Mouse (Mus musculus): ENCODE measurements around the gene Gm20388. TPM values are rescaled to one million over a fixed set of nuclear protein-coding genes. Genes with fewer than 3 reads are reported as not detected.

The Gm20388 gene
- polyA plus RNA-seq, 1 experiment from 2014 or later, result not detected

GRCm38 (mm10) chr8:124348087-124348486, 4437.4 kb downstream of the Gm20388 start:
- ATAC-seq (ENCODE audit: insufficient number of reproducible peaks, low FRiP score, low TSS enrichment, low read depth) (no peak), DNase-seq (ENCODE audit: low spot score) (no peak)
- no peaks in the 10 kb centered on the region for H3K36me3 ChIP-seq (ENCODE audit: control insufficient read depth, insufficient read depth, low read length)
- 0 out of 2 replicates have a peak overlapping the region, but pooled peaks have one; percentile 14 for H3K27ac ChIP-seq (replicated peaks; ENCODE audit: low read depth, low read length)
- H3K4me2 ChIP-seq (ENCODE audit: low read depth, severe bottlenecking), result no peak overlapping the region
- H3K4me3 ChIP-seq (ENCODE audit: low read depth, low read length), result no peak overlapping the region
- H3K27me3 ChIP-seq (ENCODE audit: control insufficient read depth, insufficient read depth, low read length), result no peaks in the 10 kb centered on the region
- H3K4me1 ChIP-seq (ENCODE audit: control insufficient read depth, insufficient read depth, low read length), result no peaks in the 10 kb centered on the region
- no peak overlapping the region for H3K9ac ChIP-seq (ENCODE audit: low read length)
- H3K9me3 ChIP-seq (ENCODE audit: control insufficient read depth, low read length), result no peaks in the 10 kb centered on the region
- 75% methylated on average over 1 of the region's 1 CpGs for WGBS

GRCm38 (mm10) chr8:124349663-124350062, 4439.0 kb downstream of the Gm20388 start:
- H3K27ac ChIP-seq (replicated peaks; ENCODE audit: low read depth, low read length), result no peak overlapping the region
- no peaks in the 10 kb centered on the region for H3K27me3 ChIP-seq (ENCODE audit: control insufficient read depth, insufficient read depth, low read length)
- H3K36me3 ChIP-seq (ENCODE audit: control insufficient read depth, insufficient read depth, low read length), result no peaks in the 10 kb centered on the region
- H3K4me2 ChIP-seq (ENCODE audit: low read depth, severe bottlenecking), result no peak overlapping the region
- H3K9me3 ChIP-seq (ENCODE audit: control insufficient read depth, low read length), result no peaks in the 10 kb centered on the region
- no peaks in the 10 kb centered on the region for H3K4me1 ChIP-seq (ENCODE audit: control insufficient read depth, insufficient read depth, low read length)
- DNase-seq (ENCODE audit: low spot score) (peak; percentile 91), ATAC-seq (ENCODE audit: insufficient number of reproducible peaks, low FRiP score, low TSS enrichment, low read depth) (no peak)
- H3K4me3 ChIP-seq (ENCODE audit: low read depth, low read length), result no peak overlapping the region
- WGBS, result 42% methylated on average over 7 of the region's 7 CpGs
- no peak overlapping the region for H3K9ac ChIP-seq (ENCODE audit: low read length)

DNA sequence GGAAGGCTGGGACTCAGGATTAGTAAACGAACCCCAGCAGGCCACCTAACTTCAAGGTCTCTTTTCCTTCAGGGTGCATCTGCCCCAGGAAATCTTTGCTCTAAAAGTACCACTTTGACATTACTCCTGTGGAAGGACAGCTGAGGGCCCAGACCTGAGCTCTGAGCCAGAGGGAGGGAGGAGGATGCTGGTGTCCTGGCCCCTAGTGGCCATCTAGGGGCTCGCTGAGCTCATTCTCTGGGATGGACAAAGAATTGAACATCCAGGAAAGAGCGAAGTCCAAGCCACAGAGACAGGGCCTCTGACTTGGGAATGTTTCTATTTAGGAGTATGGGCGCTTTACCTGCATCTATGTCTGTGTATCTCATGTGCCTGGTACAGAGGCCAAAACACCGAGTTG, 4441.0 kb downstream of the Gm20388 start:
- Histone ChIP-seq H3K36me3 (ENCODE audit: control insufficient read depth, insufficient read depth, low read length) (no peaks in the 10 kb centered on the region), H3K4me2 (ENCODE audit: low read depth, severe bottlenecking) (no peak overlapping the region), H3K9ac (ENCODE audit: low read length) (no peak overlapping the region), H3K27me3 (ENCODE audit: control insufficient read depth, insufficient read depth, low read length) (no peaks in the 10 kb centered on the region), H3K4me3 (ENCODE audit: low read depth, low read length) (no peak overlapping the region), H3K27ac (replicated peaks; ENCODE audit: low read depth, low read length) (no peak overlapping the region), H3K9me3 (ENCODE audit: control insufficient read depth, low read length) (no peaks in the 10 kb centered on the region), H3K4me1 (ENCODE audit: control insufficient read depth, insufficient read depth, low read length) (no peaks in the 10 kb centered on the region)
- DNase-seq (ENCODE audit: low spot score), result no peak
- 60% methylated on average over 5 of the region's 5 CpGs for WGBS
- ATAC-seq (ENCODE audit: insufficient number of reproducible peaks, low FRiP score, low TSS enrichment, low read depth), result no peak

GRCm38 (mm10) chr8:124360911-124361310, 4450.3 kb downstream of the Gm20388 start:
- H3K27me3 ChIP-seq (ENCODE audit: control insufficient read depth, insufficient read depth, low read length), result no peaks in the 10 kb centered on the region
- H3K27ac ChIP-seq (replicated peaks; ENCODE audit: low read depth, low read length), result no peak overlapping the region
- no peak overlapping the region for H3K9ac ChIP-seq (ENCODE audit: low read length)
- no peak for DNase-seq (ENCODE audit: low spot score)
- no peaks in the 10 kb centered on the region for H3K9me3 ChIP-seq (ENCODE audit: control insufficient read depth, low read length)
- no peak for ATAC-seq (ENCODE audit: insufficient number of reproducible peaks, low FRiP score, low TSS enrichment, low read depth)
- 79% methylated on average over 3 of the region's 3 CpGs for WGBS
- H3K36me3 ChIP-seq (ENCODE audit: control insufficient read depth, insufficient read depth, low read length), result no peaks in the 10 kb centered on the region
- H3K4me2 ChIP-seq (ENCODE audit: low read depth, severe bottlenecking), result no peak overlapping the region
- H3K4me3 ChIP-seq (ENCODE audit: low read depth, low read length), result no peak overlapping the region
- no peaks in the 10 kb centered on the region for H3K4me1 ChIP-seq (ENCODE audit: control insufficient read depth, insufficient read depth, low read length)

GRCm38 (mm10) chr8:124361773-124362427, 4451.3 kb downstream of the Gm20388 start:
- ATAC-seq (ENCODE audit: insufficient number of reproducible peaks, low FRiP score, low TSS enrichment, low read depth) (no peak), DNase-seq (ENCODE audit: low spot score) (no peak)
- H3K9ac ChIP-seq (ENCODE audit: low read length), result no peak overlapping the region
- no peaks in the 10 kb centered on the region for H3K9me3 ChIP-seq (ENCODE audit: control insufficient read depth, low read length)
- 80% methylated on average over 11 of the region's 11 CpGs for WGBS
- no peak overlapping the region for H3K4me3 ChIP-seq (ENCODE audit: low read depth, low read length)
- H3K4me1 ChIP-seq (ENCODE audit: control insufficient read depth, insufficient read depth, low read length), result no peaks in the 10 kb centered on the region
- H3K27me3 ChIP-seq (ENCODE audit: control insufficient read depth, insufficient read depth, low read length), result no peaks in the 10 kb centered on the region
- no peak overlapping the region for H3K27ac ChIP-seq (replicated peaks; ENCODE audit: low read depth, low read length)
- no peak overlapping the region for H3K4me2 ChIP-seq (ENCODE audit: low read depth, severe bottlenecking)
- H3K36me3 ChIP-seq (ENCODE audit: control insufficient read depth, insufficient read depth, low read length), result no peaks in the 10 kb centered on the region

DNA sequence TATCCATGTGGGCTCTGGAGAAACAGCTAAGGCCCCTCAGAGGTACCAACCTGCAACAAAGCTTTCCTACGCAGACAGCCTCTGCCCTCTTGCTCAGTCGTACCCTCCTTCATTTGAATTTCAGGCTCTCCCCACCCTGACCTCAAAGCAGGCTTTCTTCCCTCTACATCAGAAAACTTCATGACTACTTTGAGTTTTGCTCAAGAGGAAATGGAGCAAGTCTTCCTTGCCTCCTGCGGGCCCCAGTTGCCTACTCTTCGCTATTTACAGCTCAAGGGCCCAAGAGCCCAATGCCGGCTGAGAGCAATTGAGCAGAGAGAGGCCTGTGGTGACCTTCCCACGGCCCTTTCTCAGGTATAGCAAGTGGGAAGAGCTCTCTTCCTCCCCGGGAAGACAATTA, 4451.9 kb downstream of the Gm20388 start:
- ATAC-seq (ENCODE audit: insufficient number of reproducible peaks, low FRiP score, low TSS enrichment, low read depth), result no peak
- WGBS, result 82% methylated on average over 7 of the region's 7 CpGs

DNA sequence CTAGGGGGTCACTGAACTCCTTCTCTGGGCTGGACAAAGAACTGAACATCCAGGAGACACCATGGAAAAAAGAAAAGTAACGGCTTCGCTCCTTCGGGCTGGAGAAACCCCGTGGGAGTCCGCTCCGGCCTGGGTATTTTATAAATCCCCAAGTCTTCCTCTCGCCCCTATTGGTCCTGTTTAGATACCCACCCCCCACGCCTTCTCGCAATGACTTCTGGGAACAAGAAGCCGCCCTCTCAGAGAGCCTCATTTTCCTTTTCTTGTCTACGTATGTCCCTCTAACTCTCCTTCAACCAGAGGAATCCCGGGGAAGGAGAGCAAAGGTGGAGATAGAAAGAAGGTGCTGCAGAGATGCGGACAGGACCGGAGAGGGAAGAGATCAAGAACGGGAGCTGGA, 4452.7 kb downstream of the Gm20388 start:
- no peaks in the 10 kb centered on the region for H3K36me3 ChIP-seq (ENCODE audit: control insufficient read depth, insufficient read depth, low read length)
- no peaks in the 10 kb centered on the region for H3K4me1 ChIP-seq (ENCODE audit: control insufficient read depth, insufficient read depth, low read length)
- H3K27ac ChIP-seq (replicated peaks; ENCODE audit: low read depth, low read length), result no peak overlapping the region
- H3K4me3 ChIP-seq (ENCODE audit: low read depth, low read length), result no peak overlapping the region
- no peaks in the 10 kb centered on the region for H3K9me3 ChIP-seq (ENCODE audit: control insufficient read depth, low read length)
- no peak overlapping the region for H3K9ac ChIP-seq (ENCODE audit: low read length)
- no peaks in the 10 kb centered on the region for H3K27me3 ChIP-seq (ENCODE audit: control insufficient read depth, insufficient read depth, low read length)
- 94% methylated on average over 15 of the region's 15 CpGs for WGBS
- ATAC-seq (ENCODE audit: insufficient number of reproducible peaks, low FRiP score, low TSS enrichment, low read depth) (no peak), DNase-seq (ENCODE audit: low spot score) (no peak)
- H3K4me2 ChIP-seq (ENCODE audit: low read depth, severe bottlenecking), result no peak overlapping the region

More for the DNA sequence above, 4451.9 kb downstream of the Gm20388 start:
- Histone ChIP-seq H3K4me3 (ENCODE audit: low read depth, low read length) (no peak overlapping the region), H3K9me3 (ENCODE audit: control insufficient read depth, low read length) (no peaks in the 10 kb centered on the region), H3K9ac (ENCODE audit: low read length) (no peak overlapping the region), H3K36me3 (ENCODE audit: control insufficient read depth, insufficient read depth, low read length) (no peaks in the 10 kb centered on the region), H3K4me2 (ENCODE audit: low read depth, severe bottlenecking) (no peak overlapping the region), H3K4me1 (ENCODE audit: control insufficient read depth, insufficient read depth, low read length) (no peaks in the 10 kb centered on the region), H3K27me3 (ENCODE audit: control insufficient read depth, insufficient read depth, low read length) (no peaks in the 10 kb centered on the region), H3K27ac (replicated peaks; ENCODE audit: low read depth, low read length) (no peak overlapping the region)
- DNase-seq (ENCODE audit: low spot score), result no peak

- Histone ChIP-seq H3K4me1 (ENCODE audit: control insufficient read depth, insufficient read depth, low read length) (no peaks in the 10 kb centered on the region), H3K4me3 (ENCODE audit: low read depth, low read length) (no peak overlapping the region), H3K27me3 (ENCODE audit: control insufficient read depth, insufficient read depth, low read length) (no peaks in the 10 kb centered on the region), H3K4me2 (ENCODE audit: low read depth, severe bottlenecking) (no peak overlapping the region), H3K27ac (replicated peaks; ENCODE audit: low read depth, low read length) (no peak overlapping the region), H3K9ac (ENCODE audit: low read length) (no peak overlapping the region), H3K36me3 (ENCODE audit: control insufficient read depth, insufficient read depth, low read length) (no peaks in the 10 kb centered on the region), H3K9me3 (ENCODE audit: control insufficient read depth, low read length) (no peaks in the 10 kb centered on the region)
- DNase-seq (ENCODE audit: low spot score) (peak; percentile 84), ATAC-seq (ENCODE audit: insufficient number of reproducible peaks, low FRiP score, low TSS enrichment, low read depth) (no peak)
- 16% methylated on average over 8 of the region's 8 CpGs for WGBS
These were observed 4457.6 kb downstream of the Gm20388 start for GRCm38 (mm10) chr8:124368213-124368612.
